Mouse (Mus musculus) thymus, postnatal 36 days (tissue): ENCODE results near the gene Pdzk1.

Source experiments
- DNase-seq, 2 experiments: peaks; one replicate each; pipeline ENCODE4 v3.0.0; 2022; ENCODE audit warnings: mixed read lengths in 2 of 2

Gene Pdzk1

GRCm38 (mm10) chr3:96902336-96902999, 73.4 kb downstream of the Pdzk1 start:
- no peak for DNase-seq

GRCm38 (mm10) chr3:96904393-96904792, 75.3 kb downstream of the Pdzk1 start, which contains the start of gene Gja5:
Gene Gja5, plus strand, starts transcription at chr3:96904693.
- DNase-seq, result no peak

DNA sequence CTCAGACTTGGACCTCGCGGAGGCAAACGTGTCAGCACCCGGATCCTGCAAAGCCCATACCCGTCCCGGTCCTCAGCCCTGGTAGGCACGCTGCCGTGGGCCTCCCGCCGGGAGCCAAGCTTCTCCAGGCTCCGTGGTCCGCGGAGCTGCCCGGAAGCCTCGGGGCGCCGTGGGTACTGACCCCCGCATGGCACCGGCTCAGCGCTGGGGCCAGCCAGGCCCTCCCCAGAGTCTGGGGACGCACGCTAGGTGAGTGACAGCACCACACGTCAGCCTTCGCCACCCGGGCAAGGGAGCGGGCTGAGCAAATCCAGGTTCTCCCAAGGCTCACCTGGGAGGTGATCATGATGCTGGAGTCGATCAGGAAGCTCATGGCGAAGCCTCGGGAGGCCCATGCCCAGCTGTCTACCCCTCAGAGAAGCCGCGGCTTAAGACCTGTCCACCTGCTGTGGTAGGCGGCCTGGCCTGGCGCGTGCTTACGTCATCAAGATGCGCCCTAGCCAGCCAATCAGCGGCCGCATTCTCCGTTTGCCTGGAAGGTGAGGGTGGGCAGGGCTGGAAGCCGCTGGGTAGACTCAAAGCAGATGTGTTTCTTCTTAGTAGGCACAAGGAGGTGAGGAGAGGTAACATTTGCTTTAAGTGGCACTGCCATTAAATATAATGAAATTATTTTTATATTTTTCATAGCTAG, 75.9 kb downstream of the Pdzk1 start, which contains the start of gene Gpr89:
Gpr89 (minus strand) TSS at position 496 of the 691 bp plus-strand sequence.
- DNase-seq, result peak; percentile 92 to 93

DNA sequence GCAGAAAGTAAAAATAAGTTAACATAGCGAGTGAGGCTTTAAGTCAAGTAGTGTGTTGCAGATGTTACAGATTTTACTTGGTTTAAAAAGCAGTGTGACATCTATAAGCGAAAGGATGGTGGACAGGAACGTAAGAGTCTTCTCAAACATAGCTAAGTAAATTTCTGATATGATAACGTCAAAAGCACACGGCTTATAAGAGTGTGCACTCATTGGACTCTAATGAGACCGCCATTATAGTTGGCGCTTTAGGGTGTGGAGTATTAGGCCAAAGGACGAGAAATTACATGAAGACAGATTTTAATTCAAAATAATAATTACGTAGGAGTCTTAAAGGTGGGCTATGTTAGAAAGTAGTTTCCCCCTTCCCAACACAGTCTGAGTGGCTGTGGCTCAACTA, 76.5 kb downstream of the Pdzk1 start:
- DNase-seq, result no peak
